23 mouse cellular contexts compared by ENCODE assay signal in genomic region chr10:30085059-30085458, GRCm38 (mm10).
A peak's percentile ranks its signal among the peaks of the same experiment; 100 is the strongest.
DNase-seq lines count a peak whose midpoint lies in the region; ATAC-seq lines count a peak whose summit lies in the region.
"Had no signal": no experiment of that assay in that cellular context is flagged by ENCODE, and none has a peak within 500 bp of the region (broad histone marks: within the 10 kb centered on the region; RNA-seq: fewer than 3 reads in every experiment).

No protein-coding gene starts in this region.

- H3K4me2 ChIP-seq in heart, embryonic 12.5 days: no peak overlapping the region
- H3K4me2 ChIP-seq: embryonic facial prominence, embryonic 15.5 days; hindbrain, embryonic 12.5 days had no signal

- peak; percentile 65 for DNase-seq in adrenal gland, adult 2 months
- DNase-seq in adrenal gland, postnatal 4 days (ENCODE audit: low spot score in 2 of 2): no peak
- DNase-seq in heart, adult 11 months: peak; percentile 79
- peak; percentile 3 for DNase-seq in kidney, adult 9 months
- DNase-seq in kidney, postnatal 36 days: no peak
- DNase-seq in urinary bladder, postnatal 14 days (ENCODE audit: low spot score): no peak
- DNase-seq: cerebellum, adult 8-10 months; embryo, embryonic 11 days; gastrocnemius, adult 2 months; gastrocnemius, postnatal 25 days; heart, postnatal 10 days; heart, postnatal 4 days had no signal

- H3K36me3 ChIP-seq in heart, embryonic 12.5 days: no peaks in the 10 kb centered on the region
- H3K36me3 ChIP-seq: embryonic facial prominence, embryonic 15.5 days; forebrain, embryonic 10.5 days; hindbrain, embryonic 12.5 days had no signal

- no peaks in the 10 kb centered on the region for H3K27me3 ChIP-seq in heart, embryonic 12.5 days (replicated peaks)
- H3K27me3 ChIP-seq: CH12.LX; embryonic facial prominence, embryonic 15.5 days; hindbrain, embryonic 12.5 days; Patski had no signal

- H3K4me1 ChIP-seq in heart, embryonic 12.5 days (replicated peaks): no peaks in the 10 kb centered on the region
- H3K4me1 ChIP-seq: embryonic facial prominence, embryonic 15.5 days; hindbrain, embryonic 12.5 days had no signal

- no peaks in the 10 kb centered on the region for H3K9me3 ChIP-seq in heart, embryonic 12.5 days (replicated peaks)
- H3K9me3 ChIP-seq: embryonic facial prominence, embryonic 15.5 days; forebrain, embryonic 10.5 days; hindbrain, embryonic 12.5 days had no signal

- no peak overlapping the region for H3K9ac ChIP-seq in heart, embryonic 12.5 days
- H3K9ac ChIP-seq: embryonic facial prominence, embryonic 15.5 days; hindbrain, embryonic 12.5 days had no signal

- H3K4me3 ChIP-seq in heart, embryonic 12.5 days: no peak overlapping the region
- H3K4me3 ChIP-seq: embryonic facial prominence, embryonic 15.5 days; erythroblast, embryonic 14.5 days; forebrain, embryonic 10.5 days; gastrocnemius, adult 2 months; hindbrain, embryonic 12.5 days had no signal

- H3K27ac ChIP-seq in heart, embryonic 12.5 days (ENCODE audit: poor library complexity, severe bottlenecking): no peak overlapping the region
- H3K27ac ChIP-seq: embryonic facial prominence, embryonic 15.5 days; forebrain, embryonic 10.5 days; gastrocnemius, adult 2 months; hindbrain, embryonic 12.5 days had no signal

- 83% methylated on average over 5 of the region's 5 CpGs for WGBS in heart, embryonic 12.5 days

- no peak for ATAC-seq in heart, embryonic 12.5 days (ENCODE audit: insufficient number of reproducible peaks, low FRiP score)
- no peak for ATAC-seq in inflammation-experienced regulatory T-cells, adult 6 months
- ATAC-seq: activated CD4-positive, CD25-positive, alpha-beta regulatory T cell, adult 4 months; forebrain, embryonic 14.5 days; intestine, embryonic 16.5 days; Patski had no signal

Comparison
In these comparisons a context has a peak if more than half of its experiments do, and no peak if none do; other contexts are left out.
1. DNase-seq: peak in adrenal gland, adult 2 months (single experiment), heart, adult 11 months (single experiment) and kidney, adult 9 months (single experiment); none in adrenal gland, postnatal 4 days (0 of 2), kidney, postnatal 36 days (0 of 2) and urinary bladder, postnatal 14 days (single experiment).